Mouse (Mus musculus) ovary, postnatal 36 days (tissue): ENCODE data around the gene Ndufv1.
"Not testable (repeated sequence)": the region's sequence is repeated elsewhere in the genome, so short reads cannot be mapped to it uniquely, and the experiment has no call there.

Experiments used
- DNase-seq: peaks from one replicate; pipeline ENCODE4 v3.0.0; 2022; ENCODE audit warnings: low spot score, mixed read lengths

The Ndufv1 gene

GRCm38 (mm10) chr19:4042124-4042523 lies 29.5 kb upstream of the Ndufv1 start:
- no peak for DNase-seq

DNA sequence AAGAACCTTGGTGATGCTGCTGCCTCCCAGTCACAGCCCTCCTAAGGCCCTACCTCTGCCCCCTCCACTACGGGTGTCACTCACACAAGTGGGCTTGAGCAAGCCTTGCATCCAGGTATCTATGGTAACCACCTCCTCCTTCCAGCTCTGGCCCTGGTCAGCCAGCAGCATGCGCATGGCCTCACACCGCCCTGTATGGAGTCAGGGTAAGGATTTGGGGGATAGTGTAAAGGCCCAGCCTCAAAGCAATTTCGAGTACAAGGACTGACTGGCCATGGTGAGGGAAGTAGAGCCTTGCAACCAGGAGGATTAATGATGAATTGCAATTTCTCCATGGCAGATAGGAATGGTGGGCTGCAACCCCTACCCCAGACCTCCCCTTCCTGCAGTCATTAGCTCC lies 28.9 kb upstream of the Ndufv1 start:
- DNase-seq = not testable (repeated sequence)

GRCm38 (mm10) chr19:4040941-4041340 lies 28.3 kb upstream of the Ndufv1 start:
- not testable (repeated sequence) for DNase-seq

- DNase-seq = peak; percentile 88
Measured at GRCm38 (mm10) chr19:4037788-4038232, 25.2 kb upstream of the Ndufv1 start, which contains the start of gene Gstp1. Gene Gstp1 (minus strand): TSS chr19:4037985.

- DNase-seq = not testable (repeated sequence)
Measured at GRCm38 (mm10) chr19:4037154-4037787, 24.7 kb upstream of the Ndufv1 start.

DNA sequence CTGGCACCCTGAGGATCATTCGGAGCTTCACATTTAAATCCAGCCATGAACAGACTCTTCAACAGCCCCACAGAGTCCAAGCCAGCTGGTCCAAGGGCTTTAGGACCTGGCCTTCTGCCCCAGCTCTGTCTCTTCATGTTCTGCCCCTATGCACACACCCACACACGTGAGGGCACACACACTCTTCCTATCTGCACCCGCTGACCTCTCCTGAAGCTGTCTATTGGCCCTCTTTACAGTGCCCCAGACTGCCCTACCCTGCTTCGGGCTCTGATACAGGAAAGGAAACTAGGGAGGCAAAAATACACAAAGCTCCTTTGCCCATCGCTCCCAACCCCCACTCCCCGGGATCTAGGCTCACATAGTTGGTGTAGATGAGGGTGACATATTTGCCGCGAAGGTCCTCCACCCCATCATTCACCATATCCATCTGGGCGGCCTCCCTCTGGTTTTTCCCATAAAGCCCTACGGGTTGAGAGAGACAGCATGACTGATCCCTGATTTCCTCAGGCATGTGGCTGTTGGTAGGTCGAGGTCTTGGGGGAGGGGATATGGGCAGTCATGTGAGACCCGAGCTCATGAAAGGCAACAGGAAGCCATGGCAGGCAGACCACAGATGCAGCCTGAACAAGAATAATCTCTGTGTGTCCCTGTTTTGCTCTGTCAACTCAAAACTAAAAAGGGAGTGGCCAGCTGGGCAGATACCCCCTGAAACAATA lies 23.9 kb upstream of the Ndufv1 start:
- no peak for DNase-seq

- no peak for DNase-seq
Measured at GRCm38 (mm10) chr19:4033742-4034141, 21.1 kb upstream of the Ndufv1 start.

DNA sequence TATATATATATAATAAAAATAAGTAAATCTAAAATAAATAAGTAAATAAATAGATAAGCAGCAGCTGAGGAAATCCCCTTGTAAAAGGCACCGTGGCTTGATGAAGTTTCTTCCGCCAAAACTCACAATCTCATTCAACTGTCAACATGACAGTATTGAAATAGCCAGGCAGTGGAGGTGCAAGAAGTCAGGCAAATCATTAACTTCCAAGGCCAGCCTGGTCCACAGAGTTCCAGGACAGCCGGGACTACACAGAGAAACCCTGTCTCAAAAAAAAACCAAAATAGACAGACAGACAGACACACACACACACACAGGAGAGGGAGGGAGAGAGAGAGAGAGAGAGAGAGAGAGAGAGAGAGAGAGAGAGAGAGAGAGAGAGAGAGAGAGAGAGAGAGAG lies 20.7 kb upstream of the Ndufv1 start:
- DNase-seq = no peak

GRCm38 (mm10) chr19:4032668-4033067 lies 20.1 kb upstream of the Ndufv1 start:
- DNase-seq = no peak

GRCm38 (mm10) chr19:4027576-4027975 lies 15.0 kb upstream of the Ndufv1 start:
- no peak for DNase-seq

GRCm38 (mm10) chr19:4023185-4023584 lies 10.6 kb upstream of the Ndufv1 start:
- DNase-seq = no peak

DNA sequence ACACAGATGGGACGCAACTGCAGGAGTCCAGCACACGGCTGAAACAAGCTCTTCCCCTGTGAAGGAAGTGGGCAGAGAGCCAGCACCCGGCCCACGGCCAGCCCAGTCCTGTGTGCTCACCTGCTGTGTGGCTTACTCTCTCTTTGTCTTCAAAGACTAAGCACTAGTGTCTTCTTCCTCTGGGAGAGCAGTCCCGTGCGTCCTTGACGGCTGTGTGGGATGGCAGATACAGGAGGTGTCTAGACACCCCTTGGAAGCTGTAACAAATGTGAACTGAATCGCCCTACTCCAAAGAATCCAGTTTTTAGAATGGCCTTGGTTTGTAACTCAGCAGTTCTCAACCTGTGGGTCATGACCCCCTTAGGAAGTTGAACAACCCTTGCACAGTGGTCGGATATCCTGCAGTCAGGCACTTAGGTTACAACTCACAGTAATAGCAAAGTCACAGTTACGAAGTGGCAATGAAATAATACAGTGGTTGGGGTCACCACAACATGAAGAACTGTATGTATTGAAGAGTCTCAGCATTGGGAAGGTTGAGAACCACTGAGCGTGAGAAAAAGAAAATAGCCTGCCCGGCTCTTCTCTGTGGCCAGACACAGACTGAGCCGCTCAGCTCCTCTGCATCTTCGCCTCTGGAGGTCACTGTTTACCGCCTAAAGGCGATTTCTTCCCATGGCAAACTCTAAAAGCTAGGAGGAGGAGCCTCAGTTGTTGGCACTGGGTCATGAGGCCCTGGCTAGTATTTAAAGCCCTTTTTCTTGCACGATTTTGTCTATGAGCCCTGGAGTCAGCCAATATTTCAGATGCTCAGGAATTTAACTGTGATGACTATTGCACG lies 6.4 kb upstream of the Ndufv1 start:
- peak; percentile 75 for DNase-seq

DNA sequence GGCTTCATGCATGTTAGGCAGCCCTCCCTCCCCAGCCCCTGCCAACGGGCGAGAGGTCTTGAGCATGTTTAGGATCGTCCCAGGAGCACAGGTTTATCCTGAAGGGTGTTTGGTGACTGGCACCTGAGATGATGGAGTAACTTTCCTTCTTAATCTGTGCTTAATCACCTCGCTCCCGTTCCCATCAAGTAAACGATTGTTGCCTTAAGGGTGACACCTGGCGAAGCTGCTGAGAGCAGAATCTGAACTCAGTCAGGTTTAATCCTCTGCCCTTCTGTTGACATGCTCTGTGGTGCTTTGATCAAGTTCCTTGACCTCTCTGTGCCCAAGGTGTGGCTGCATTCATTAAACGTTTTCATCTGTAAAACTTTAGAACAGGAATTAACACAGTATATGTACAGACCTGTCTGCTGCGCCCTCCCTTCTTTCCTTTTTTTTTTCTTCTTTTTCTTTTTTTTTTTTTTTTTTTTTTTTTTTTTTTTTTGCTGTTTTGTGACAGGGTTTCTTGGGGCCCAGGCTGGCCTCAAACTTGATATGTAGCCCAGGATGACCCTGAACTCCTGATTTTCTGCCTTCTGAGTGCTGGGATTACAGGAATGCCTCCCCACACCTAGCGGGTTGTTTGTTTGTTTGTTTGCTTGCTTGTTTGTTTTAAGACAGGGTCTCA lies 5.4 kb upstream of the Ndufv1 start:
- DNase-seq = no peak

DNA sequence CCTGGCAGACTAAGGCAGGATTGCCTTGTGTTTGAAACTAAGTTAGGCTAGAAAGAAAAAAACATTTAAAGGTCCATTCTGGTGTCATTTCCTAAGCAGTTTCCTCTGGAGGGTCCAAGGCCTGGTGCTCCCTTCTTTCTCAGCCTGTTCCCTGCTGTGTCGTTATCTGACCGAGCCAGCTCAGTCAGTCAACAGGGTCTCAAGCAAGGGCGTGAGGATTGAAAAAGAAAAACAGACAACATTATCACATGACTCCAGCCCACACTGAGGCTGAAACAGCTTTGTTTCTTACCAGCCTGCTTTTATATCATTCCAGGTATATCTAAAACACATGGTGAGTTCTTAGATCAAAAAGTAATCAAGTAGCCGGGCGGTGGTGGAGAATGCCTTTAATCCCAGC lies 3.0 kb upstream of the Ndufv1 start:
- no peak for DNase-seq

- no peak for DNase-seq
Measured at GRCm38 (mm10) chr19:4014802-4015201, 2.2 kb upstream of the Ndufv1 start.

- no peak for DNase-seq
Measured at GRCm38 (mm10) chr19:4013066-4013465, 460 bp upstream of the Ndufv1 start.

GRCm38 (mm10) chr19:4011086-4011485 lies 1.5 kb downstream of the Ndufv1 start:
- DNase-seq = no peak

DNA sequence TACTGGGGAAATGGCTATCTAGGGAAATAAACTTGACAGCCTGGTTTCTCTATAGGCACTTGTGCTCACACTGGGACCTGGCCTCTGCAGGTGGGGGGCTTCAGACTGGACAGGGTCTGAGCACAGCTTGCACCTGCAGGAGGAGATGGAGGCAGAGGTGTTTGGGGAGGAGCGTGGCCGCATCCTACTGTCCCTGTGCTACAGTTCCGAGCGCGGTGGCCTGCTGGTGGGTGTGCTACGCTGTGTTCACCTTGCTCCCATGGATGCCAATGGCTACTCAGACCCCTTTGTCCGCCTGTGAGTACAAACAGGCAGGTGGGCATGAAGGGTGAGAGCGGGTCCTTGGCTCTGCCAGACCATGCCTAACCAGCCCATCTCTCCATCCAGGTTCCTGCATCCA lies 6.6 kb downstream of the Ndufv1 start:
- no peak for DNase-seq

GRCm38 (mm10) chr19:4005091-4005490 lies 7.5 kb downstream of the Ndufv1 start:
- DNase-seq = no peak

DNA sequence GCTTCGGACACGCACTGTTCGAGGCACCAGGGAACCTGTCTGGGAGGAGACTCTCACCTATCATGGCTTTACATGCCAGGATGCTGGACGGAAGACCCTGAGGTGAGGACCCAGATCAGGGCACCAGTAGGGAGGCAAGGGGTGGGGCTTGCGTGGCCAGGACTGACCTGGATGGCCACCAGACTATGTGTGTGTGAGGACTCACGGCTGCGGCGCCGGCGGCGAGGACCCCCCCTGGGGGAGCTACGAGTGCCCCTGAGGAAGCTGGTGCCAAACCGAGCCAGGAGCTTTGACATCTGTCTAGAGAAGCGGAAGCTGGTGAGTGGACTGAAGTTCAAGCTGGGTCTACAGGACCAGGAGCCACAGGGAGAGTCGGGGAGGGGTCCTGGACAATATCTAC lies 8.3 kb downstream of the Ndufv1 start:
- DNase-seq = no peak

DNA sequence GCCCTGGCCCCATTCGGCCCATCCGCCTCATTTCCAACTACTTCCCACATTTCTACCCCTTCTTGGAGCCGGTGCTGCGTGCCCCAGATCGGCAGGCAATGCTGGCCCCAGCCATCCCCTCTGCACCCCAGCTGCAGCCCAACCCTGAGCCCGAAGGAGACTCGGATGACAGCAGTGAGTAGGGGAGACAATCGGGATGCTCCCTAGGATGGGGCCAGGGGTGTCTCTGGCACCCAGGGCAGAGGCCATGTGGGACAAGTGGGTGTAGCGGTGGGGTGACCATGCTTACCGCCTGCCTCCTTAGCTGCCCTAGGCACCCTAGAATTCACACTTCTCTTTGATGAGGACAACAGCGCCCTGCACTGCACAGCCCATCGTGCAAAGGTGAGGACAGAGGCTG lies 9.0 kb downstream of the Ndufv1 start:
- DNase-seq = no peak

DNA sequence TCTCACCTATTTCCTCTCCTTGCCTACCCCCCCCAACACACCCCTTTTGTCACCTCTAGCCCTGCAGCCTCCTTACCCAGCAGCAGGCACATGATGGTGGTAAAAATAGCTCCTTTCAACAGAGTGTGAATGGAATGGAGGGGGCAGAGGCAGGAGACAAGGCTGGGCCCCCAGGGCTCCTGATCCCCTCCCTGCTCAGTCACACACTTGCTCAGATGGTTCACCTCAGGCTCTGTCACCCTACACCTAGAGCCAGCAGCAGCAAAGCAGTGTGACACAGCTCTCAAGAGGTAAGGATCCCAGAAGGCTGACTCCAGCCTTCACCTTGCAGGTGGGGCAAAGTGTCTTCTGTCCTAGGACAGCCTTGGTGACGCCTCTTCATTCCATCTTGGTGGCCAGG lies 9.5 kb downstream of the Ndufv1 start, which contains the start of gene Doc2g:
TSS of gene Doc2g (plus strand) at position 202 of the 400 bp plus-strand sequence.
- no peak for DNase-seq
